ENCODE assay signal across 26 mouse cellular contexts in the genomic region with DNA sequence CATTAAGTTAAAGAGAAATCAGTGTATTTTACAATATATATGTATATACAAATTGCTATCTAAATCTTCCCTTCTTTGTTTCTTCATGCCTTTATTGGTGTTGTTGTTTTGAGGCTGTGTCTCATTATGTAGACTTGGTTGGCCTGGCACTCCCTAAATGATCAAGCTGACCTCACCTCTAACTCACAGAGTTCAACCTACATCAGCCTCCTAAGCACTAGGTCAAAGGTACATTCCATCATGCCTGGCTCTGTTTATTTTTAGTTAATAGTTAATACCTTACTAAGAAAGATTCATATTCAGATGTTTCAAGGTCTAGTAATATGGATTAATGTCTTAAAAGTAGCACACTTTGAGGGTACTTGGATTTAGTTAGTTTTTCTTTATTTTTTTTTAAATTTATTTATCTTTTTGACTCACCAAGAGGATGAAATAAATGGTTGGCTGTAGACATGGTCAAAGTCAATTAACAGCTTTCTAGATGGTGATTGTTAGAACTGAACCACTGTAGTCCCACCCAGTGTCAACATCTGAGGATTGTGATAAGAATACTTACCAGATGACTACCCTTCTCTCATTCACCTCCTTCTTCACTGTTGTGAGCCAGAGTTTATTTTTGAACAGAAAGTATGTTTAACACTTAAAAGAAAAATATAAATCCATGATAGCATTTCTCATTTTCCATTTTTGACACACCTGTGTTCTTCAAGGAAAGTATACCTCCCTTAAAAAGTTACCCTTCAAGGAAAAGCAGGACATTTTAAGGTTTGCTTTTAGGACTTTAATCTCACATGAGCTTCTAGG. TPM values are rescaled to one million over a fixed set of nuclear protein-coding genes. Genes with fewer than 3 reads are reported as not detected.
DNase-seq lines count a peak whose midpoint lies in the region; ATAC-seq and TF ChIP-seq lines count a peak whose summit lies in the region.
"Had no signal": no experiment of that assay in that cellular context is flagged by ENCODE, and none has a peak within 500 bp of the region (broad histone marks: within the 10 kb centered on the region; RNA-seq: fewer than 3 reads in every experiment).

A gene (minus strand): TSS at position 754 of the 804 bp plus-strand sequence.

- no peak within 1 kb of the TSS for H3K4me2 ChIP-seq in liver, embryonic 12.5 days
- no peak within 1 kb of the TSS for H3K4me2 ChIP-seq in intestine, embryonic 15.5 days (replicated peaks)
- H3K4me2 ChIP-seq in liver, embryonic 16.5 days (ENCODE audit: low read depth, low read length) = no peak within 1 kb of the TSS
- H3K4me2 ChIP-seq in stomach, embryonic 16.5 days (ENCODE audit: low read depth, low read length) = no peak within 1 kb of the TSS
- H3K4me2 ChIP-seq: embryonic facial prominence, embryonic 15.5 days; heart, embryonic 12.5 days had no signal

- no peaks in the 10 kb centered on the region for H3K9me3 ChIP-seq in liver, embryonic 12.5 days (replicated peaks)
- H3K9me3 ChIP-seq in intestine, embryonic 15.5 days = no peaks in the 10 kb centered on the region
- no peaks in the 10 kb centered on the region for H3K9me3 ChIP-seq in liver, embryonic 16.5 days (replicated peaks; ENCODE audit: control insufficient read depth, low read length)
- no peaks in the 10 kb centered on the region for H3K9me3 ChIP-seq in stomach, embryonic 16.5 days (replicated peaks; ENCODE audit: control insufficient read depth, low read length)
- H3K9me3 ChIP-seq: embryonic facial prominence, embryonic 15.5 days; forebrain, embryonic 10.5 days; heart, embryonic 12.5 days; hindbrain, embryonic 10.5 days had no signal

- intact Hi-C loops in left cerebral cortex, postnatal 10 days (cut with DNase I) = no loop called here

- no peaks in the 10 kb centered on the region for H3K79me2 ChIP-seq in liver, adult 2 months (ENCODE audit: control insufficient read depth, insufficient read depth, low read length)

- no peak for ATAC-seq in liver, embryonic 12.5 days
- peak; percentile 98 for ATAC-seq in intestine, embryonic 15.5 days
- peak; percentile 80 for ATAC-seq in liver, embryonic 16.5 days (ENCODE audit: low read depth)
- peak; percentile 92 for ATAC-seq in stomach, embryonic 16.5 days (ENCODE audit: insufficient read depth, low FRiP score)
- ATAC-seq: forebrain, embryonic 14.5 days had no signal

- H3K27ac ChIP-seq in liver, adult 2 months (replicated peaks; ENCODE audit: insufficient read depth, low read depth, low read length) = no peak within 1 kb of the TSS
- no peak within 1 kb of the TSS for H3K27ac ChIP-seq in liver, embryonic 12.5 days
- no peak within 1 kb of the TSS for H3K27ac ChIP-seq in intestine, embryonic 15.5 days
- H3K27ac ChIP-seq in liver, embryonic 16.5 days (ENCODE audit: low read length) = no peak within 1 kb of the TSS
- no peak within 1 kb of the TSS for H3K27ac ChIP-seq in stomach, embryonic 16.5 days (ENCODE audit: low read length)
- H3K27ac ChIP-seq: embryonic facial prominence, embryonic 15.5 days; forebrain, embryonic 10.5 days; gastrocnemius, adult 2 months; hindbrain, embryonic 10.5 days had no signal

- no peak for TF ChIP-seq POLR2A in liver, adult 2 months (IDR thresholded peaks at IDR 0.05; ENCODE audit: extremely low read depth, insufficient read depth, low read length)

- no peak within 1 kb of the TSS for H3K9ac ChIP-seq in liver, adult 2 months (ENCODE audit: low read depth, low read length)
- H3K9ac ChIP-seq in liver, embryonic 12.5 days = no peak within 1 kb of the TSS
- no peak within 1 kb of the TSS for H3K9ac ChIP-seq in intestine, embryonic 15.5 days
- no peak within 1 kb of the TSS for H3K9ac ChIP-seq in liver, embryonic 16.5 days (ENCODE audit: low read depth, low read length)
- no peak within 1 kb of the TSS for H3K9ac ChIP-seq in stomach, embryonic 16.5 days (ENCODE audit: low read length)
- H3K9ac ChIP-seq: embryonic facial prominence, embryonic 15.5 days; heart, embryonic 12.5 days had no signal

- TF ChIP-seq CTCF in liver, adult 2 months (IDR thresholded peaks at IDR 0.05; ENCODE audit: low read depth, low read length) = no peak

- no peaks in the 10 kb centered on the region for H3K36me3 ChIP-seq in liver, adult 2 months (ENCODE audit: control insufficient read depth, insufficient read depth, low read length)
- H3K36me3 ChIP-seq in liver, embryonic 12.5 days = no peaks in the 10 kb centered on the region
- no peaks in the 10 kb centered on the region for H3K36me3 ChIP-seq in intestine, embryonic 15.5 days
- H3K36me3 ChIP-seq in liver, embryonic 16.5 days (ENCODE audit: control insufficient read depth, insufficient read depth) = no peaks in the 10 kb centered on the region
- H3K36me3 ChIP-seq in stomach, embryonic 16.5 days (ENCODE audit: control insufficient read depth, insufficient read depth, low read length) = no peaks in the 10 kb centered on the region
- H3K36me3 ChIP-seq: embryonic facial prominence, embryonic 15.5 days; forebrain, embryonic 10.5 days; heart, embryonic 12.5 days; hindbrain, embryonic 10.5 days had no signal

- no peak within 1 kb of the TSS for H3K4me3 ChIP-seq in liver, adult 2 months (ENCODE audit: insufficient read depth, low read depth, low read length)
- H3K4me3 ChIP-seq in liver, embryonic 12.5 days = no peak within 1 kb of the TSS
- H3K4me3 ChIP-seq in intestine, embryonic 15.5 days (replicated peaks) = no peak within 1 kb of the TSS
- H3K4me3 ChIP-seq in liver, embryonic 16.5 days (ENCODE audit: low read depth, low read length) = no peak within 1 kb of the TSS
- H3K4me3 ChIP-seq in stomach, embryonic 16.5 days (replicated peaks; ENCODE audit: low read length) = no peak within 1 kb of the TSS
- H3K4me3 ChIP-seq: embryonic facial prominence, embryonic 15.5 days; erythroblast, embryonic 14.5 days; forebrain, embryonic 10.5 days; gastrocnemius, adult 2 months; heart, embryonic 12.5 days; hindbrain, embryonic 10.5 days had no signal

- H3K27me3 ChIP-seq in liver, adult 2 months (ENCODE audit: control insufficient read depth, insufficient read depth, low read length) = no peaks in the 10 kb centered on the region
- H3K27me3 ChIP-seq in liver, embryonic 12.5 days (replicated peaks) = no peaks in the 10 kb centered on the region
- H3K27me3 ChIP-seq in intestine, embryonic 15.5 days (replicated peaks) = no peaks in the 10 kb centered on the region
- H3K27me3 ChIP-seq in liver, embryonic 16.5 days (ENCODE audit: control insufficient read depth, insufficient read depth, low read depth, low read length) = no peaks in the 10 kb centered on the region
- no peaks in the 10 kb centered on the region for H3K27me3 ChIP-seq in stomach, embryonic 16.5 days (ENCODE audit: control insufficient read depth, insufficient read depth, low read length)
- H3K27me3 ChIP-seq: CH12.LX; embryonic facial prominence, embryonic 15.5 days; heart, embryonic 12.5 days had no signal

- no peaks in the 10 kb centered on the region; the same call in 1 of the 2 replicates for H3K4me1 ChIP-seq in liver, adult 2 months (ENCODE audit: control insufficient read depth, insufficient read depth, low read length)
- no peaks in the 10 kb centered on the region for H3K4me1 ChIP-seq in liver, embryonic 12.5 days
- H3K4me1 ChIP-seq in intestine, embryonic 15.5 days (replicated peaks) = no peaks in the 10 kb centered on the region
- H3K4me1 ChIP-seq in liver, embryonic 16.5 days (ENCODE audit: control insufficient read depth, low read depth, low read length) = no peaks in the 10 kb centered on the region
- no peaks in the 10 kb centered on the region for H3K4me1 ChIP-seq in stomach, embryonic 16.5 days (ENCODE audit: control insufficient read depth, insufficient read depth, low read length)
- H3K4me1 ChIP-seq: embryonic facial prominence, embryonic 15.5 days; forebrain, embryonic 10.5 days; heart, embryonic 12.5 days; hindbrain, embryonic 10.5 days had no signal

- DNase-seq in liver, adult 2 months (ENCODE audit: extremely low read depth, low read depth, low spot score) = peak; percentile 92
- DNase-seq in adrenal gland, adult 18-20 months (ENCODE audit: low spot score in 2 of 2) = no peak
- DNase-seq in left cerebral cortex, postnatal 10 days (ENCODE audit: extremely low spot score in 1 of 2, low spot score in 2 of 2) = no peak
- no peak for DNase-seq in embryo, embryonic 9.5 days (ENCODE audit: extremely low spot score)
- DNase-seq: adrenal gland, adult 8-10 months; adrenal gland, postnatal 36 days; cerebellum, adult 2 months; cerebellum, postnatal 10 days; gastrocnemius, adult 2 months; gastrocnemius, postnatal 25 days had no signal

RNA-seq across cellular contexts. Expression of the gene that starts here (rescaled TPM):
- not detected in 2 replicates for total RNA-seq in liver, adult 2 months (2014; rRNA removed)
- polyA plus RNA-seq in liver, adult 2 months (2012; rRNA removed) = not detected in 2 replicates
- polyA plus RNA-seq in liver, embryonic 12.5 days (2016; fragmentation: Nextera tagmentation; extraction: Ambion mirVana) = not detected in 2 replicates
- not detected in 2 replicates for polyA plus RNA-seq in intestine, embryonic 15.5 days (2015; fragmentation: Nextera tagmentation; extraction: Ambion mirVana)
- not detected in 2 replicates for polyA plus RNA-seq in liver, embryonic 16.5 days (2015; fragmentation: Nextera tagmentation; extraction: Ambion mirVana)
- polyA plus RNA-seq in stomach, embryonic 16.5 days (2015; fragmentation: Nextera tagmentation; extraction: Ambion mirVana) = not detected in 2 replicates
- not detected for total RNA-seq in adrenal gland, adult 18-20 months (2021)
- total RNA-seq in left cerebral cortex, postnatal 10 days (2021) = not detected
- total RNA-seq: adrenal gland, adult 8-10 months; adrenal gland, postnatal 36 days; CH12.LX; gastrocnemius, adult 2 months; gastrocnemius, postnatal 25 days; granulocyte monocyte progenitor cell, adult 5-6 weeks; heart, adult 8-10 months; heart, postnatal 25 days had no signal
- polyA plus RNA-seq: cerebellum, adult 2 months; embryonic facial prominence, embryonic 11.5 days; embryonic facial prominence, embryonic 15.5 days; erythroblast, embryonic 14.5 days; forebrain, embryonic 10.5 days; forebrain, embryonic 14.5 days; heart, embryonic 12.5 days; heart, embryonic 16.5 days; hindbrain, embryonic 10.5 days had no signal

Comparison
In these comparisons a context has a peak if more than half of its experiments do, and no peak if none do; other contexts are left out.
1. Peak in DNase-seq in liver, adult 2 months; RNA of the gene not detected or under 1 TPM.
2. Peak in ATAC-seq in intestine, embryonic 15.5 days; RNA of the gene not detected or under 1 TPM.
3. Peak in ATAC-seq in liver, embryonic 16.5 days; RNA of the gene not detected or under 1 TPM.
4. Peak in ATAC-seq in stomach, embryonic 16.5 days; RNA of the gene not detected or under 1 TPM.